Mouse (Mus musculus) left cerebral cortex, adult 2 months (tissue): ENCODE measurements around the gene Abca4. TPM values are rescaled to one million over a fixed set of nuclear protein-coding genes. Genes with fewer than 3 reads are reported as not detected.

Experiments
- DNase-seq, 2 experiments: peaks; one replicate each; pipeline ENCODE4 v3.0.0; 2021 to 2022; ENCODE audit warnings: low spot score in 2 of 2, mixed read lengths in 1 of 2; ENCODE audit errors: extremely low spot score in 1 of 2
- H3K27ac ChIP-seq: fragments of 200-600 bp; 2 replicates; pipeline ENCODE4 v1.8.1; 2022
- H3K4me3 ChIP-seq: fragments of 200-600 bp; 2 replicates; pipeline ENCODE4 v1.8.1; 2022
- CTCF ChIP-seq: fragments of 200-600 bp; IDR thresholded peaks from 2 replicates; pipeline ENCODE4 v1.8.1; 2022; ENCODE audit warnings: antibody characterized with exemption, mild to moderate bottlenecking, moderate library complexity
- intact Hi-C: fragments of 180-260 bp; cut with DNase I; formaldehyde crosslinking; loops from one replicate; pipeline ENCODE4 v1.15.1; 2025
- total RNA-seq, 2 experiments: library from RNA; stranded (reverse); gene quantifications; 2 replicates each; pipeline ENCODE4 v1.2.3; 2021

The Abca4 gene
- total RNA-seq, 2 experiments from 2014 or later: 2.0 to 2.1 TPM

DNA sequence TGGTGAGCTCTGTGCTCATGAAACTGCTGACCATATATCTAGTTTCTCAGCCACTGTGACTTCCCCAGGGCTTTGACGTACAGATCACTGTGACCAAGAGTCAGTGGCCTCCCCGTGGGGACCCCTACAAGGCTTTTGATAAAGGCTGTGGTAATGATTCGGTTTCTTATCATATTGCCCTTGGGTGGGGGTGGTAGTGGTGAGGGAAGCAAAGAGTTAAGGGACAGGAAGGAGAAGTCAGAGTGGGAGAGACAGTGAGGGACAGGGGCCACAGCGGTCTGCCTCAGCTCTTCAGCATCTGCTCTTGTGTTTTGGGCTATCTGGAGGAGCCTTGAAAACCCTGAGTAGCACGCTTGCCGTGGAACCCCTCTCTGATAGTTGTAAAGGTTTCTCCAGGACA is 46.1 kb downstream of the Abca4 start:
- DNase-seq: no peak
- Histone ChIP-seq H3K27ac (no peak overlapping the region), H3K4me3 (no peak overlapping the region)
- intact Hi-C loops: no loop called here
- no peak for TF ChIP-seq CTCF

- intact Hi-C loops: no loop called here
- DNase-seq: no peak
- H3K27ac ChIP-seq: no peak overlapping the region
- H3K4me3 ChIP-seq: no peak overlapping the region
- no peak for TF ChIP-seq CTCF
These were observed 55.5 kb downstream of the Abca4 start for GRCm38 (mm10) chr3:122099713-122100112.

DNA sequence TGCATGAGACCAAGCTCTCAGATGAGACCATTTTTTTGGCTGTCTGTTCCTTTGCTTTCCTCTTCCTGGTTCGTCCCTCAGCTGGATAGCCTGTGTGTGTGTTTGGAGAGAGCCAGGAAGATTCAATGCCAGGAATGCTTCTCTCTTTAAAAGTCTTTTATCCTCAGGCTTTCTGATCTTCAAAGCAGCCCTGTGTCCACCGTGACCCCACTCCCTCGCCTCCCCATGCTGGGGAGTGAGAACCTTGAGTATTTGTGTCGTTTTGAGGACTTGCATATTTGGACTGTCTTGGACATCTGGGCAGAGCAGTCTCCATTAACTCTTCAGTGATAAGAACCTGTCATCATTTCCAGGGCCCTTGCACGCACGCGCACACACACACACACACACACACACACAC is 57.8 kb downstream of the Abca4 start:
- TF ChIP-seq CTCF: no peak
- H3K4me3 ChIP-seq: no peak overlapping the region
- no peak for DNase-seq
- intact Hi-C loops: no loop called here
- no peak overlapping the region for H3K27ac ChIP-seq

DNA sequence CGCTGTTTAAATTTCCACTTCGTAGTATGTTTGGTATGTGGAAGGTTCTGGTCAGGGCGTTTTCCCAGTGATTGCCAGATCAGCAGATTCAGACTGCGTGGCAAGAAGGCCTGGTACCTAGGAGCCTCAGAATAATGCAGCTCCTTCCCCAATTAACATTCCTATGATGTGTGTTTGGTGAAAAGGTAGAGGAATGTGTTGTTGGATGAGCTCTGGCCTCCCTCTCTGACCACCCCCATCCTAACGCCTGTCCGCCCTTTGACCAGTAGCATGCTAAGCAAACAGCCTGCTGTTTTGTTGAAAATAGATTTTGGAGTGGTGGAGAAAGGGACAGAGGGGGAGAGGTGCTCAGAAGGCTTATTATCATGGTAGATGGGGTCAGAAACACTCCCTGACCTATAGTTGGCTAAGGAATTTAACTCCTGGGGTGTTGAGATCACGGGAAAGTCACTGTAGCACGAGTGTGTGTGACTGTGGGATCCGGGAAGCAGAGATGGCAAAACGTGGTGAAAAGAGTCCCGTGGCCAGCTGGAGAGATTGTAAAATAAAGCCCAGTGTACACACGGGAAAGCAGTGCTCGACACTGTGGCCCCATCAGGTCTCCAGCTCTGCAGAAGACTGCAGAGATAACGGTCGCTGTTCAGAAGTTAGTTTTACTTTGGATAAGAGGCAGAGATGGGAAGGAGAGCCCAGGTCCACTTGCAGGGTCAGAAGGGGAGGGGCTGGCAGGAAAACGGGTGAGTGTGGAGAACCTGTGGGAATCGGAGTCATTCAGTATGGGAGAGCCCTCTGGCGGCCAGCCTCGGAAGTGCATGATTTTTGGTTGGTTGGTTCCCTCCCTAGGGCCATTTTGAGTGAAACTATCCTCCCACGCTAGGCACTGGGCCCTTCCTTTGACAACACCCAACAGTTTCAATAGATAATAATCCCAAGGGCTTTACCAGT is 59.9 kb downstream of the Abca4 start:
- Histone ChIP-seq H3K27ac (peak overlapping the region; percentile 11; the same call in 1 of the 2 replicates), H3K4me3 (peak overlapping the region; percentile 28)
- peak; percentile 89 for TF ChIP-seq CTCF
- DNase-seq: peak; percentile 65 to 77
- intact Hi-C loops: loop anchor here (1.0 kb wide), 2 partner anchors 140 to 219 kb away; no protein-coding TSS in a partner anchor

DNA sequence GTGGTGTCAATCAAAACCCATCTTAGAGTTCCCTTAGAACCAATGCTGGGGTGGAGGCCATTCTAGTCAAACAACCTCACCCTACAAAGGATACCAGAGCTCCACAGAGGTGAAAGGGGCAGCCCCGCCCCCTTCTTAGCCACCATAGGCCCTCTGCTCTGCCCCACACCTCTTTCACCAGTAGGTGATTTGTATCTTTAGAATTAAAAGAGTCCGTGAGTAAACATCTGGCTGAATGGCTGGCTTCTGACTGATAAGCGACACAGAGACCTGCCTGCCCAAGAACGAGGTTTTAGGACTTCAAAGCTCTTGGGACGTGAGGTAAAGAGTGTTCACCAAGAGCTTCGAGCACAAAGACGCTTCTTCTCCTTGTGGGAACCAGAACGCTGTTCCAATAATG is 62.7 kb downstream of the Abca4 start:
- intact Hi-C loops: no loop called here
- TF ChIP-seq CTCF: no peak
- Histone ChIP-seq H3K27ac (no peak overlapping the region), H3K4me3 (no peak overlapping the region)
- DNase-seq: no peak

DNA sequence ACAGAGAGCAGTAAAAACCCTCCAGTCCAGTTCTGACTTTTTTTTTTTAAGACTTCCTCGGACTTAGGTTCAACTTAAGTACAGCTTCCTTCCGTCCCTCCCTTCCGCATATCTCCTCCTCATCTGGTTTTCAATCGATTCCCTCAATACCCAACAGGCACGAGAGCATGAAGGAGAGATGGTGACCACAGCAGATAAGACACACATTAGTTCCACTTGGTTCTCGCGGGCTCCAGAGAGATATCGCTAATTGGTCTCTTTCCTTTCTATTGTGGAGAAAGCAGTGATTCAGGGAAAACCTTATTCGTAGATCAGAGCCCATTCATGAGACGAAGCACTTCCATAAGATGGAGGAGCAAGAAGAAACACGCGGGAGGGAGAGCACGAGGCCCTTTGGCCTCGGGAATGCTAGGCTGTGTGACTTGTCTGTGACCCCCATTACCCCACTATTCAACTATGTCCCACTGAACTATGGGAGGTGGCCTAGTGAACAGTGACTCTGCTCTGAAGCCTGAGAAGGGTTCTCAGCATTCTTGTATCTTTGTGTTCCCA is 63.5 kb downstream of the Abca4 start:
- Histone ChIP-seq H3K27ac (no peak overlapping the region), H3K4me3 (no peak overlapping the region)
- TF ChIP-seq CTCF: no peak
- no peak for DNase-seq
- intact Hi-C loops: no loop called here

GRCm38 (mm10) chr3:122109461-122109860 is 65.2 kb downstream of the Abca4 start:
- DNase-seq: no peak
- intact Hi-C loops: no loop called here
- Histone ChIP-seq H3K27ac (no peak overlapping the region), H3K4me3 (no peak overlapping the region)
- TF ChIP-seq CTCF: no peak

- intact Hi-C loops: no loop called here
- H3K27ac ChIP-seq: no peak overlapping the region
- H3K4me3 ChIP-seq: no peak overlapping the region
- no peak for DNase-seq
- no peak for TF ChIP-seq CTCF
These were observed 67.1 kb downstream of the Abca4 start for GRCm38 (mm10) chr3:122111141-122111981.

GRCm38 (mm10) chr3:122118651-122119214 is 74.5 kb downstream of the Abca4 start:
- intact Hi-C loops: no loop called here
- Histone ChIP-seq H3K4me3 (no peak overlapping the region), H3K27ac (no peak overlapping the region)
- TF ChIP-seq CTCF: no peak
- DNase-seq: no peak

- no peak overlapping the region for H3K27ac ChIP-seq
- intact Hi-C loops: no loop called here
These were observed 75.5 kb downstream of the Abca4 start for GRCm38 (mm10) chr3:122119733-122120132.

DNA sequence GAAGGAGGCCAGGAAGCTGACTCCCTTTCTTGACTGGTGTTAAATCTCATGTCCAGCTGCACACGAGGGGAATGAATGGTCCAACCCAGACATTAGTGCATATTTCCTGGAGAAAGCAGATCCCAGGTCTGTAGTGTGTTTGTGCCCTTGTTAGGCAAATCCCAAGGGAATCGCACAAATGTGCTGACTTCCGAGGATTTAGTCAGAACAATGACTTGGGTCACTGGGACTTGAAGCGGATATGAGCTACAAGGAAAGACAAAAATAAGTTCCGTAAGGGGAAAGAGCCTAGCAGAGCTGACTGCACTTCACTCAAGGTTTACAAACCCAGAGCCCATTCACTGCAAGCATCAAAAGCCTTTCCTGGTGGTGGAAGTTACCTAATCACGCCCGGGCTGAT is 76.0 kb downstream of the Abca4 start:
- DNase-seq: no peak
- intact Hi-C loops: no loop called here
- no peak for TF ChIP-seq CTCF
- Histone ChIP-seq H3K27ac (peak overlapping the region; percentile 66; the same call in 1 of the 2 replicates), H3K4me3 (no peak overlapping the region)

More at GRCm38 (mm10) chr3:122119733-122120132, 75.5 kb downstream of the Abca4 start:
- no peak for DNase-seq
- no peak; the same call in 1 of the 2 replicates for TF ChIP-seq CTCF
- H3K4me3 ChIP-seq: no peak overlapping the region
